Mouse (Mus musculus) spleen, adult 2 months (tissue): Measurements from ENCODE around the gene Plxna4. TPM values are rescaled to one million over a fixed set of nuclear protein-coding genes. Genes with fewer than 3 reads are reported as not detected.

Experiments
- DNase-seq, 2 experiments: peaks; one replicate each; pipeline versions ENCODE4 v3.0.0 to v3.0.0-alpha.2; 2012 to 2021; ENCODE audit warnings: low spot score in 2 of 2, low read depth in 1 of 2
- H3K27ac ChIP-seq: fragments of 200-500 bp; 2 replicates; pipeline ENCODE4 v1.5.1; 2012; ENCODE audit warnings: low read length, inconsistent platforms; ENCODE audit not compliant: insufficient read depth
- H3K27me3 ChIP-seq: fragments of 200-500 bp; 2 replicates; pipeline ENCODE4 v1.6.1; 2012; ENCODE audit warnings: mild to moderate bottlenecking, moderate library complexity, low read length, inconsistent platforms; ENCODE audit not compliant: control insufficient read depth, insufficient read depth
- H3K36me3 ChIP-seq: fragments of 200-500 bp; 2 replicates; pipeline ENCODE4 v1.6.1; 2012; ENCODE audit warnings: mild to moderate bottlenecking, low read length, inconsistent platforms; ENCODE audit not compliant: control insufficient read depth, insufficient read depth
- H3K4me1 ChIP-seq: fragments of 200-500 bp; 2 replicates; pipeline ENCODE4 v1.6.1; 2011; ENCODE audit warnings: inconsistent platforms; ENCODE audit not compliant: control insufficient read depth, insufficient read depth, insufficient read length
- H3K4me3 ChIP-seq: fragments of 200-500 bp; 2 replicates; pipeline ENCODE4 v1.5.1; 2011; ENCODE audit warnings: mild to moderate bottlenecking, inconsistent platforms; ENCODE audit not compliant: insufficient read depth, insufficient read length; ENCODE audit errors: extremely low read depth
- CTCF ChIP-seq: fragments of 200-500 bp; IDR thresholded peaks from 2 replicates; pipeline ENCODE4 v1.5.1; 2011; ENCODE audit warnings: mild to moderate bottlenecking, inconsistent platforms; ENCODE audit not compliant: insufficient read depth, insufficient read length, insufficient replicate concordance; ENCODE audit errors: extremely low read depth
- POLR2A ChIP-seq: fragments of 200-500 bp; IDR thresholded peaks from 2 replicates; pipeline ENCODE4 v1.6.1; 2011; ENCODE audit warnings: low read depth, low read length, inconsistent platforms
- WGBS: fragments of 180-500 bp; shearing (Covaris S2); methylation state at CpG from one replicate; pipeline ENCODE4 v1.1.7; 2018; 5-methylcytosine and 5-hydroxymethylcytosine counted together
- polyA plus RNA-seq: library from polyadenylated mRNA; depleted of rRNA; stranded (reverse); fragments of >200 nt; gene quantifications from 2 replicates; pipeline ENCODE4 v1.2.3, GENCODE M21; 2012

Gene Plxna4
- polyA plus RNA-seq, 1 experiment = 1.0 TPM

DNA sequence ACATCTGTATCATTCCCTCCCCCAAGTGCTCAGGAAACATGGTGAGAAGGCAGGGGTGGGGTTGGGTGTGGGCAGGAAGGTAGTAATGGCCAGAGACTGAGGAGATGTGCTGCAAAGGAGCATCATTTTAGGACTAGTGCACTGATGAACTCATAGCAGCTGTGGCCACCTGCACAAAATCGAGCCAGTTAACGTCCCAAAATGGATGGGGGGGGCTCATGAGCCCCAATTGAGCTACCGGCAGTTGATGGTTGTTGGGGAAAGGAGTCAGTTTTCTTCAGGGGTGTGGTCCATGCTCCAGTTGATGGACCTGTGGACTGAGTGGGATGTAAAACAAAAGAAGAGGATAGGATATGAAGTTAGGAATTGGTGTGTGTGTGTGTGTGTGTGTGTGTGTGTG lies 448.5 kb downstream of the Plxna4 start:
- no peak for DNase-seq
- no peaks in the 10 kb centered on the region for H3K36me3 ChIP-seq
- no peaks in the 10 kb centered on the region for H3K27me3 ChIP-seq
- WGBS = 69% methylated on average over 3 of the region's 3 CpGs
- no peak overlapping the region for H3K4me3 ChIP-seq
- H3K27ac ChIP-seq = no peak overlapping the region
- TF ChIP-seq POLR2A (no peak), CTCF (no peak)
- no peaks in the 10 kb centered on the region for H3K4me1 ChIP-seq

- TF ChIP-seq CTCF = no peak
- no peak for TF ChIP-seq POLR2A
- Histone ChIP-seq H3K27me3 (no peaks in the 10 kb centered on the region), H3K36me3 (no peaks in the 10 kb centered on the region), H3K4me3 (no peak overlapping the region), H3K27ac (no peak overlapping the region), H3K4me1 (no peaks in the 10 kb centered on the region)
- DNase-seq = no peak
- WGBS = 79% methylated on average over 6 of the region's 6 CpGs
Measured at GRCm38 (mm10) chr6:32126914-32127313, 461.1 kb downstream of the Plxna4 start.

DNA sequence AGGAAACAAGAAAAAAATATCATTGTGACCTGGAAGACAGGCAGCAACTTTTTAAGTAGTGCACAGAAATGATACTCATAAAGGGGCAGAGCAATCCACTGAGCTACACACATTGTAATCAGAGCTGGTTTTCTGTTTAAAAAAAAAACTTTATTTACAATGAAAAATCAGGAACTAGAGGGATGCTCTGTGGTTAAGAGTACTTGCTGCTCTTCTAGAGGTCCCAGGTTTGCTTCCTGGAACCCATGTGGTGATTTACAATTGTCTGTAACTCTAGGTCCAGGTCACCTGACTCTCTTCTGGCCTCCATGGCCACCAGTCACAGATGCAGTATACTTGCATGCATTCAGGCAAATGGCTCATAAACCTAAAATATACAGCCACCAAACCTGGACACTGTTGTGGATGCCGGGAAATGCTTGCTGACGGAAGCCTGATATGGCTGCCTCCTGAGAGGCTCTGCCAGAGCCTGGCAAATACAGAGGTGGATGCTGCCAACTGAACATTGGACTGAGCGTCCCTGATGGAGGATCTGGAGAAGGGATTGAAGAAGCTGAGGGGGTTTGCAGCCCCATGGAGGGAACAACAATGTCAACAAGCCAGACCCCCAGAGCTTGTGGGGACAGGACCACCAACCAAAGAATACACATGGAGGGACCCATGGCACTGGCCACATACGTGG lies 465.3 kb downstream of the Plxna4 start:
- no peak overlapping the region for H3K27ac ChIP-seq
- DNase-seq = no peak
- no peaks in the 10 kb centered on the region for H3K36me3 ChIP-seq
- no peaks in the 10 kb centered on the region for H3K4me1 ChIP-seq
- TF ChIP-seq POLR2A (no peak), CTCF (no peak)
- no peaks in the 10 kb centered on the region for H3K27me3 ChIP-seq
- H3K4me3 ChIP-seq = no peak overlapping the region
- 86% methylated on average over 4 of the region's 4 CpGs for WGBS

- WGBS = 72% methylated on average over 1 of the region's 1 CpGs
- TF ChIP-seq CTCF (no peak), POLR2A (no peak)
- no peak for DNase-seq
- H3K27ac ChIP-seq = no peak overlapping the region
- H3K36me3 ChIP-seq = no peaks in the 10 kb centered on the region
- H3K4me1 ChIP-seq = no peaks in the 10 kb centered on the region
- H3K4me3 ChIP-seq = no peak overlapping the region
- no peaks in the 10 kb centered on the region for H3K27me3 ChIP-seq
Measured at GRCm38 (mm10) chr6:32120931-32121330, 467.1 kb downstream of the Plxna4 start.

DNA sequence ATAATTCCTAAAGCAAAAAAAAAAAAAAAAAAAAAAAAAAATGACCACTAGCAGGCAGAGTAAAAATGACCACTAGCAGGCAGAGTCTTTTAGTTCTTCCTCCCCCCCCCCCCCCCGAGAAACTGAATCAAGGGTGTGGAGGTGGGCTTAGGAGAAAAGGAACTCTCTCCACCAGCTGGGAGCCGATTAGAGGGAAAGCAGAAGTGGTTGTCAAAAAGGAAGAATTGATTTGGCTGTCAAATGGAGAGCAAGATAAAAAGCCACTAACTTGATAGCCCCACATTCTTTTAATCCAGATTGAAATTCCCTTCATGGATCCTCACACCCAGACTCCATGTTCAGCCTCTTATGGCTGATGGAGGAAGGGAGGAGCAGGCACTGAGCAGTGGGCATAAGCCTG lies 478.8 kb downstream of the Plxna4 start:
- H3K4me1 ChIP-seq = no peaks in the 10 kb centered on the region
- H3K4me3 ChIP-seq = no peak overlapping the region
- H3K36me3 ChIP-seq = no peaks in the 10 kb centered on the region
- TF ChIP-seq CTCF (no peak), POLR2A (no peak)
- H3K27ac ChIP-seq = no peak overlapping the region
- no peak for DNase-seq
- WGBS = 0% methylated on average over 2 of the region's 2 CpGs
- no peaks in the 10 kb centered on the region for H3K27me3 ChIP-seq

DNA sequence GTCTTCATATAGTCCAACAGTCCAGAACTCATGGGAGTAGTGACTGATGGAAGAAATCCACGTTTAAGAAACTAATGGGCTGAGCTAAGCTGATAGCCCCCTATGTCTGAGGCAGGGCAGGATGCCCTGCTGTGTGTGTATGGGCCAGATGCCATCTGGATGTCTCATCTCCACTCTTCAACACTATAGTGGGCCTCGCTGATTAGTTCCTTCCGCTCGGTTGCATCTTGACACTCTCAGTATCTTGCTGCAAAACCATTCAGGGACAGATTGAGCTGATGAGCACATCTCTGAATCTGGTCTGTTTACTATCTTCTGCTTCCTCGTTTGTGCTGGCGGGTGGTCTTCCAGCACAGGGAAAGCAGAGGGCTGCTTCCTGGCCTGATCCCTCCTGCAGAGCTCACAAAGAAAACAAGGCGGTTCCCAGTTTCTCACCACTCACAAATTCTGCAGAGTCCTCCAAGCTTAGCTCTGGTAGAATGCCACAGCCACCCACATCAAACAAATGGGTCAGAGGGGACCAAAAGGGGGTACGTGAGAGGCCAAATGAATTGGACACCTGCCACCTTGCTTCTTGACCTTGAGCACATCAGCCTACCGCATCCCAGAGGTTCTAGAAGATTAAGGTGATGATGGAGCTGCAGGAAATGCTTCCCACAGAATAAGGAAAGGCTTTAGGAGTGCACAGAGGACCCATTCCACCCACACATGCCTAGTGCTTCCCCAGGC lies 482.3 kb downstream of the Plxna4 start:
- Histone ChIP-seq H3K36me3 (no peaks in the 10 kb centered on the region), H3K4me3 (no peak overlapping the region), H3K27ac (no peak overlapping the region), H3K27me3 (no peaks in the 10 kb centered on the region), H3K4me1 (no peaks in the 10 kb centered on the region)
- 75% methylated on average over 9 of the region's 9 CpGs for WGBS
- no peak for DNase-seq
- TF ChIP-seq POLR2A = no peak
- no peak for TF ChIP-seq CTCF
